In the genomic region with DNA sequence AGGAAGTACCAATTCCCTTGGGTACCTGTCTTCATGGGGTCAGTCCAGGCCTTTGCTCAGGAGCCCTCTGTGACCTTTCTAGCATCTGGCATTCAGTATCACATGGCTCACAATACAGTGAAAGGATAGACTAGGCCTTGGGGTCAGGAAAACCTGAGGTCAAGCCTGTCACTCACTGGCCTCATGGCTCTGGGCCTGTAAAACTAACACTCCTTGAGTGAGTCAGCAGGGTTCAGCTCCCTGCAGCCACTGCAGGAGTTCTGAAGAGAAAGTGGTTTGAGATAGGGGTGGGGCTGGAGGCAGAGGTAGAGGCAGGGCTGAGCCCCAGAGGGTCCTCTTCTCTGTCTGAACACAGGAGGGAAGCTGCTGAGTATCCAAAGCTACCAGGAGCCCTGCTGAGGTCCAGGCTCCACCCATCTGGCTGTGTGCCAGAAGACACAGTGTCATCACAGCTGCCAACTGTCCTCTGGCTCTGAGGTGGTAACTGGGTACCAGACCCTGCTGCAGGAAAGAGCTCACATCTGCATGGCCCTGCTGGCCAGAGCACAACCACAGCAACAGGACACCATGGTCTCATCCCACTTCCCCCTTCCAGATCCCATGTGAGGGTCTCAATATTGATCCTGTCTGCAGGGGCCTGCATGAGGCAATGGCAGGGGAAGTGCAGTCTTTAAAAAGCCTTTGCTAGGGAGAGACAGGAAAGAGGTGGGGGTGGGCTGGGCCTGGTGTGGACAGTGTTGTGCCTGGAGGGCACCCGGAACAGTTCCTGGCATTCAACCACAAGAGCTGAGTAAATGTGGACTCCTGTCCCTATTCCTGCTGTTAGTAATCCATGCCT, we compare ENCODE assay signal across 8 mouse cellular contexts. TPM values are rescaled to one million over a fixed set of nuclear protein-coding genes. Genes with fewer than 3 reads are reported as not detected.
DNase-seq lines count a peak whose midpoint lies in the region; ATAC-seq and TF ChIP-seq lines count a peak whose summit lies in the region.
"Not testable (repeated sequence)": the region's sequence is repeated elsewhere in the genome, so short reads cannot be mapped to it uniquely, and the experiment has no call there.

No protein-coding gene starts in this region.

- ATAC-seq in erythroid progenitor cell, adult 5-6 weeks (replicated peaks; ENCODE audit: low FRiP score, poor library complexity, severe bottlenecking) = peak; percentile 50
- ATAC-seq in heart, embryonic 16.5 days (replicated peaks; ENCODE audit: extremely low read depth, insufficient read depth, low FRiP score) = peak; percentile 55; the same call in 1 of the 2 replicates
- peak; percentile 37; the same call in 1 of the 2 replicates for ATAC-seq in kidney, embryonic 16.5 days (ENCODE audit: low FRiP score, low TSS enrichment)
- ATAC-seq in liver, embryonic 13.5 days (ENCODE audit: low read depth) = peak; percentile 68
- ATAC-seq in midbrain, embryonic 15.5 days (replicated peaks) = 0 out of 2 replicates have a peak, but pooled peaks have one; percentile 25
- peak; percentile 52 for ATAC-seq in stomach, embryonic 16.5 days (ENCODE audit: insufficient read depth, low FRiP score)

- not testable (repeated sequence) for H3K79me2 ChIP-seq in C2C12 (ENCODE audit: control insufficient read depth, insufficient read depth)

- not testable (repeated sequence) for H3K4me2 ChIP-seq in heart, embryonic 16.5 days (ENCODE audit: low read depth, low read length); kidney, embryonic 16.5 days (replicated peaks; ENCODE audit: low read depth, low read length); midbrain, embryonic 15.5 days; stomach, embryonic 16.5 days (ENCODE audit: low read depth, low read length)
- peak overlapping the region; percentile 42 for H3K4me2 ChIP-seq in liver, embryonic 13.5 days

- peak; percentile 55 for DNase-seq in liver, embryonic 13.5 days

- not testable (repeated sequence) for H3K36me3 ChIP-seq in C2C12 (ENCODE audit: control insufficient read depth, insufficient read depth); heart, embryonic 16.5 days (ENCODE audit: control insufficient read depth, insufficient read depth); kidney, embryonic 16.5 days (ENCODE audit: insufficient read depth, low read length); liver, embryonic 13.5 days; midbrain, embryonic 15.5 days (replicated peaks); stomach, embryonic 16.5 days (ENCODE audit: control insufficient read depth, insufficient read depth, low read length)

- peaks cover 33% of the 10 kb centered on the region for H3K4me1 ChIP-seq in bone marrow macrophage, adult 2 months (ENCODE audit: control insufficient read depth, insufficient read depth, low read length)
- H3K4me1 ChIP-seq in heart, embryonic 16.5 days (ENCODE audit: control insufficient read depth, insufficient read depth, low read length) = peaks cover 46% of the 10 kb centered on the region
- H3K4me1 ChIP-seq in kidney, embryonic 16.5 days (ENCODE audit: insufficient read depth, low read length) = peaks cover 56% of the 10 kb centered on the region
- peaks cover 84% of the 10 kb centered on the region for H3K4me1 ChIP-seq in liver, embryonic 13.5 days (replicated peaks)
- H3K4me1 ChIP-seq in midbrain, embryonic 15.5 days = peaks cover 11% of the 10 kb centered on the region
- peaks cover 37% of the 10 kb centered on the region for H3K4me1 ChIP-seq in stomach, embryonic 16.5 days (ENCODE audit: control insufficient read depth, insufficient read depth, low read length)

- not testable (repeated sequence) for H3K4me3 ChIP-seq in C2C12 (ENCODE audit: insufficient read depth, poor library complexity, severe bottlenecking); heart, embryonic 16.5 days (ENCODE audit: low read length); kidney, embryonic 16.5 days (ENCODE audit: low read length); liver, embryonic 13.5 days (replicated peaks); midbrain, embryonic 15.5 days; stomach, embryonic 16.5 days (replicated peaks; ENCODE audit: low read length)
- 0 out of 2 replicates have a peak overlapping the region, but pooled peaks have one; percentile 13 for H3K4me3 ChIP-seq in bone marrow macrophage, adult 2 months (ENCODE audit: insufficient read depth, low read length)

- not testable (repeated sequence) for TF ChIP-seq POLR2A in bone marrow macrophage, adult 2 months (IDR thresholded peaks at IDR 0.05; ENCODE audit: borderline replicate concordance, low read depth, low read length)

- 20% methylated on average over 1 of the region's 1 CpGs for WGBS in heart, embryonic 16.5 days
- 31% methylated on average over 1 of the region's 1 CpGs for WGBS in kidney, embryonic 16.5 days
- 14% methylated on average over 1 of the region's 1 CpGs for WGBS in liver, embryonic 13.5 days (ENCODE audit: insufficient replicate concordance)
- WGBS in midbrain, embryonic 15.5 days = 48% methylated on average over 1 of the region's 1 CpGs
- 32% methylated on average over 1 of the region's 1 CpGs for WGBS in stomach, embryonic 16.5 days

- not testable (repeated sequence) for H3K9me3 ChIP-seq in heart, embryonic 16.5 days (replicated peaks; ENCODE audit: control insufficient read depth, low read length); kidney, embryonic 16.5 days (ENCODE audit: low read length); liver, embryonic 13.5 days (replicated peaks); midbrain, embryonic 15.5 days; stomach, embryonic 16.5 days (replicated peaks; ENCODE audit: control insufficient read depth, low read length)

- not testable (repeated sequence) for H3K27me3 ChIP-seq in C2C12 (ENCODE audit: control insufficient read depth, insufficient read depth, insufficient read length); heart, embryonic 16.5 days (ENCODE audit: control insufficient read depth, insufficient read depth, low read length); kidney, embryonic 16.5 days (ENCODE audit: insufficient read depth, low read length); liver, embryonic 13.5 days; midbrain, embryonic 15.5 days (replicated peaks); stomach, embryonic 16.5 days (ENCODE audit: control insufficient read depth, insufficient read depth, low read length)

- not testable (repeated sequence) for H3K79me3 ChIP-seq in C2C12 (ENCODE audit: low read depth)

- not testable (repeated sequence) for H3ac ChIP-seq in C2C12 (ENCODE audit: control insufficient read depth, insufficient read length, low read depth)

- TF ChIP-seq CTCF in C2C12 (IDR thresholded peaks at IDR 0.05; ENCODE audit: control insufficient read depth, insufficient read depth, insufficient read length); bone marrow macrophage, adult 2 months (IDR thresholded peaks at IDR 0.05; ENCODE audit: low read depth, low read length): not testable (repeated sequence)

- peak overlapping the region; percentile 95 for H3K27ac ChIP-seq in bone marrow macrophage, adult 2 months (ENCODE audit: insufficient read depth, low read depth, low read length)
- H3K27ac ChIP-seq in heart, embryonic 16.5 days (ENCODE audit: low read length); midbrain, embryonic 15.5 days: not testable (repeated sequence)
- H3K27ac ChIP-seq in kidney, embryonic 16.5 days (ENCODE audit: low read length) = peak overlapping the region; percentile 73
- peak overlapping the region; percentile 98 for H3K27ac ChIP-seq in liver, embryonic 13.5 days
- H3K27ac ChIP-seq in stomach, embryonic 16.5 days (ENCODE audit: low read length) = peak overlapping the region; percentile 70; the same call in 1 of the 2 replicates

- H3K9ac ChIP-seq in heart, embryonic 16.5 days (ENCODE audit: low read length); kidney, embryonic 16.5 days (replicated peaks; ENCODE audit: low read length); midbrain, embryonic 15.5 days; stomach, embryonic 16.5 days (ENCODE audit: low read length): not testable (repeated sequence)
- H3K9ac ChIP-seq in liver, embryonic 13.5 days = peak overlapping the region; percentile 72

TF ChIP-seq in C2C12, 6 proteins besides CTCF, POLR2A, EP300 and RAD21:
- TF ChIP-seq USF1 (IDR thresholded peaks at IDR 0.05; ENCODE audit: low read depth) = peak; percentile 3
TF ChIP-seq in C2C12: peak in this region for 1; not testable (repeated sequence) for 5.

RNA-seq across cellular contexts. Expression of gene Slc16a1, which starts 31.9 kb away (rescaled TPM):
- 25.8 TPM for polyA plus RNA-seq in C2C12 (2012; fragmentation: generic; extraction: Trizol)
- polyA plus RNA-seq in bone marrow macrophage, adult 2 months (2012; ENCODE audit: insufficient read depth, insufficient read length, missing spikeins) = 2.9 and 3.5 TPM in 2 replicates
- 334 and 364 TPM in 2 replicates for total RNA-seq in erythroid progenitor cell, adult 5-6 weeks (2015; ENCODE audit: low replicate concordance)
- 431 and 500 TPM in 2 replicates for total RNA-seq in erythroid progenitor cell, adult 5-6 weeks (2017; ENCODE audit: low replicate concordance)
- polyA plus RNA-seq in heart, embryonic 16.5 days (2015; fragmentation: Nextera tagmentation; extraction: Ambion mirVana) = 79.9 and 84.1 TPM in 2 replicates
- polyA plus RNA-seq in kidney, embryonic 16.5 days (2015; fragmentation: Nextera tagmentation; extraction: Ambion mirVana) = 44.0 and 48.7 TPM in 2 replicates
- 81.9 and 106 TPM in 2 replicates for polyA plus RNA-seq in liver, embryonic 13.5 days (2015; fragmentation: Nextera tagmentation; extraction: Ambion mirVana)
- polyA plus RNA-seq in midbrain, embryonic 15.5 days (2015; fragmentation: Nextera tagmentation; extraction: Ambion mirVana) = 9.0 and 9.7 TPM in 2 replicates
- polyA plus RNA-seq in stomach, embryonic 16.5 days (2015; fragmentation: Nextera tagmentation; extraction: Ambion mirVana) = 36.6 and 36.8 TPM in 2 replicates
